Mouse (Mus musculus) adrenal gland, postnatal 10 days (tissue): ENCODE measurements around the gene Olfr1307. TPM values are rescaled to one million over a fixed set of nuclear protein-coding genes. Genes with fewer than 3 reads are reported as not detected.

ENCODE experiments used
- DNase-seq: peaks from one replicate; pipeline ENCODE4 v3.0.0; 2021; ENCODE audit warnings: mixed read lengths
- long read RNA-seq, 2 experiments: library from polyadenylated mRNA; stranded (forward); transcript quantifications; one replicate each; pipeline ENCODE4 v2.0.0; 2021
- total RNA-seq, 2 experiments: library from RNA; stranded (reverse); gene quantifications; 2 replicates each; pipeline ENCODE4 v1.2.3; 2021

The Olfr1307 gene
- total RNA-seq, result under 1 TPM in 1 of 2 experiments, not detected in 1; 0.03 TPM
- long read RNA-seq, experiment 1, result 0 reads
- long read RNA-seq, experiment 2, result 0 reads

- DNase-seq, result no peak
Measured at GRCm38 (mm10) chr2:111949340-111949739, at the start of gene Olfr1307. Gene Olfr1307, minus strand, starts transcription at chr2:111949440.

GRCm38 (mm10) chr2:111990181-111990580 is 40.9 kb upstream of the Olfr1307 start, which contains the start of gene Olfr1309:
Gene Olfr1309, minus strand, starts transcription at chr2:111990281.
- no peak for DNase-seq

DNA sequence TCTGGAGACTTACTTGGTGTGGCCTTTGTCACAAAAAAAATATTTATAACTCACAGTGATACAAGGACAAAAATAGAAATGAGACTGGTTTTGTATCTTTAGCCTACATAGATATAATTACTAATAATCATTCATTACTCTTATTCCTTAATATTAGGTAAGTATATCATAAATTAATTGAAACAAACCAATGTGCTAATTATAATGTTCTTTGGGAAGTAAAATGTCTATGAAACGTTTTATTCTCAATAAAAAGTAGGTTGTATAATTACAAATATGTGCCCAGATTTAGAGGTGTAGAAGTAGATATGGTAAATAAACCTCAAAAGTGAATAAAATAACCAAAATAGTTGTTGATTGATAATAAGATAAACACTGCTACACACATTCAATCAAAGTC is 15.6 kb upstream of the Olfr1307 start, which contains the start of gene Olfr1308:
Gene Olfr1308 (minus strand): TSS at position 101 of the 400 bp plus-strand sequence.
- no peak for DNase-seq

GRCm38 (mm10) chr2:111916171-111916570 is 33.1 kb downstream of the Olfr1307 start, which contains the start of gene Olfr1306:
Gene Olfr1306, minus strand, starts transcription at chr2:111916271.
- no peak for DNase-seq

Other genes with a start within 250 kb of the Olfr1307 start
- not detected for gene Olfr1301, start 198.4 kb downstream of the Olfr1307 start, total RNA-seq
- gene Olfr1302, start 172.0 kb downstream of the Olfr1307 start, total RNA-seq, result not detected
- gene Olfr1303, start 129.1 kb downstream of the Olfr1307 start, total RNA-seq, result not detected
- not detected for gene Olfr1305, start 72.3 kb downstream of the Olfr1307 start, total RNA-seq
- gene Olfr1306, start 33.2 kb downstream of the Olfr1307 start, total RNA-seq, result not detected
- not detected for gene Olfr1308, start 15.5 kb upstream of the Olfr1307 start, total RNA-seq
- gene Olfr1309, start 40.8 kb upstream of the Olfr1307 start, total RNA-seq, result not detected
- gene Olfr1310, start 63.3 kb upstream of the Olfr1307 start, total RNA-seq, result not detected
- not detected for gene Olfr1311, start 75.0 kb upstream of the Olfr1307 start, total RNA-seq
- not detected for gene Olfr1312, start 100.8 kb upstream of the Olfr1307 start, total RNA-seq
- not detected for gene Olfr1313, start 128.4 kb upstream of the Olfr1307 start, total RNA-seq
- gene Olfr1314, start 147.3 kb upstream of the Olfr1307 start, total RNA-seq, result not detected
- not detected for gene Olfr1315-ps1, start 166.0 kb upstream of the Olfr1307 start, total RNA-seq
- not detected for gene Olfr1316, start 185.5 kb upstream of the Olfr1307 start, total RNA-seq
- gene Olfr1317, start 190.9 kb upstream of the Olfr1307 start, total RNA-seq, result not detected
- gene Olfr1318, start 204.8 kb upstream of the Olfr1307 start, total RNA-seq, result not detected